Mouse (Mus musculus): ENCODE data around the gene Gm21973.

- no peak for TF ChIP-seq POLR2A (IDR thresholded peaks at IDR 0.05; ENCODE audit: extremely low read depth, insufficient read depth, low read length)
- TF ChIP-seq CTCF (IDR thresholded peaks at IDR 0.05; ENCODE audit: extremely low read depth, insufficient read depth, low read length) = no peak
Measured at GRCm38 (mm10) chr15:10298058-10298457, 27.1 kb upstream of the Gm21973 start.
